Mouse (Mus musculus): ENCODE data around the gene Crybb1.

Crybb1 gene

GRCm38 (mm10) chr5:112313222-112313885, 57.7 kb downstream of the Crybb1 start:
- no peak for DNase-seq

- DNase-seq = no peak
Observed at GRCm38 (mm10) chr5:112316468-112316867, 60.9 kb downstream of the Crybb1 start.

GRCm38 (mm10) chr5:112317328-112317727, 61.7 kb downstream of the Crybb1 start:
- no peak for DNase-seq
